Mouse (Mus musculus) lung, adult 2 months (tissue): Measurements from ENCODE around the gene Gm49322.

Source experiments
- CTCF ChIP-seq: fragments of 200-500 bp; IDR thresholded peaks from 2 replicates; pipeline ENCODE4 v1.5.1; 2011; ENCODE audit warnings: mild to moderate bottlenecking, low read length, control low read depth; ENCODE audit not compliant: insufficient read depth
- POLR2A ChIP-seq: fragments of 200-500 bp; IDR thresholded peaks from 2 replicates; pipeline ENCODE4 v1.6.1; 2011; ENCODE audit warnings: low read depth, mild to moderate bottlenecking, control low read depth, low read length, borderline replicate concordance; ENCODE audit errors: extremely low read depth

DNA sequence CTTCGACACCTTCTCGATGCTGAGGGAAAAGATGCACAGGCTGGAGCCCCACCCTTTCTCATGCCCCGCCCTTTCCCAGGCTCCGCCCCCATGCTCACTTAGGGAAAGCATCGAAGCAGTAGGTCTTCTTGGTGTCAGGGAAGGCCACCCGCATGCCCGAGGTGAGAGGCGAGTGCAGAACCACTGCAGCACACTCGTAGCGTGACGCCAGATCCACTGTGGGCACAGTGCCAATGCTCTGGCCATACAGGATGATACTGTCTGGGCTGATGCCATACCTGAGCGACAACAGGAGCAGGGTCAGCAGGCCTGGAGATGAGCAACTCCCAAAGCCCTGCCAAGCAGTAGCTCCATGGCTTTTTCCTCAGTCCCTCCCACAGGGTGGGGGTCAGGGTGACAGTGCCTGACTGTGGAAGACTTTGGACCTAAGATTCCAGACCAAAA lies 21.8 kb upstream of the Gm49322 start:
- TF ChIP-seq CTCF: no peak
- no peak for TF ChIP-seq POLR2A
